Mouse (Mus musculus) stomach, postnatal 0 days (tissue): ENCODE measurements around the gene Ift140. TPM values are rescaled to one million over a fixed set of nuclear protein-coding genes. Genes with fewer than 3 reads are reported as not detected.

Experiments
- ATAC-seq: fragments of 200-750 bp; cut with Nextera tagmentation; 2 replicates; pipeline ENCODE4 v1.8.0; 2017; ENCODE audit not compliant: low FRiP score, low TSS enrichment
- DNase-seq: peaks from one replicate; pipeline ENCODE4 v3.0.0-alpha.2; 2016; ENCODE audit warnings: low spot score
- H3K27ac ChIP-seq: fragments of 300-500 bp; sonication (generic); replicated peaks from 2 replicates; pipeline ENCODE4 v1.5.1; 2014; ENCODE audit warnings: mild to moderate bottlenecking, control low read depth
- H3K27me3 ChIP-seq: fragments of 300-500 bp; sonication (generic); 2 replicates; pipeline ENCODE4 v1.6.1; 2014; ENCODE audit warnings: low read length; ENCODE audit not compliant: control insufficient read depth, insufficient read depth
- H3K36me3 ChIP-seq: fragments of 300-500 bp; sonication (generic); 2 replicates; pipeline ENCODE4 v1.6.1; 2014; ENCODE audit warnings: low read length, mixed read lengths; ENCODE audit not compliant: control insufficient read depth, insufficient read depth
- H3K4me1 ChIP-seq: fragments of 300-500 bp; sonication (generic); replicated peaks from 2 replicates; pipeline ENCODE4 v1.6.1; 2014; ENCODE audit warnings: antibody characterized with exemption; ENCODE audit not compliant: control insufficient read depth, insufficient read depth
- H3K4me2 ChIP-seq: fragments of 300-500 bp; sonication (generic); replicated peaks from 2 replicates; pipeline ENCODE4 v1.6.1; 2014; ENCODE audit warnings: low read depth, mild to moderate bottlenecking, control low read depth, moderate library complexity
- H3K4me3 ChIP-seq: fragments of 300-500 bp; sonication (generic); 2 replicates; pipeline ENCODE4 v1.5.1; 2014; ENCODE audit warnings: low read depth, low read length, control low read depth
- H3K9ac ChIP-seq: fragments of 300-500 bp; sonication (generic); 2 replicates; pipeline ENCODE4 v1.6.1; 2014; ENCODE audit warnings: mild to moderate bottlenecking, low read length, control low read depth, mixed read lengths
- H3K9me3 ChIP-seq: fragments of 300-500 bp; sonication (generic); 2 replicates; pipeline ENCODE4 v1.6.1; 2016; ENCODE audit warnings: low read length; ENCODE audit not compliant: control insufficient read depth
- CTCF ChIP-seq: IDR thresholded peaks from 2 replicates; pipeline ENCODE4 v1.5.1; 2016; ENCODE audit warnings: antibody characterized with exemption, low read depth, mild to moderate bottlenecking, moderate library complexity
- EP300 ChIP-seq: optimal IDR thresholded peaks from 2 replicates; pipeline ENCODE3; 2016; ENCODE audit warnings: antibody characterized with exemption
- WGBS: fragments of 180-500 bp; shearing (Covaris S2); extraction: QIAGEN DNeasy Blood & Tissue Kit; methylation state at CpG from one replicate; pipeline ENCODE4 v1.1.7; 2014; 5-methylcytosine and 5-hydroxymethylcytosine counted together
- polyA plus RNA-seq: library from polyadenylated mRNA; unstranded; fragments of >200 nt; fragmentation: Nextera tagmentation; extraction: Ambion mirVana; gene quantifications from 2 replicates; pipeline ENCODE4 v1.2.1, GENCODE M21; 2015

Ift140 gene
- polyA plus RNA-seq, 1 experiment from 2014 or later: 4.1 TPM

GRCm38 (mm10) chr17:25077771-25078372 is 62.0 kb downstream of the Ift140 start:
- Histone ChIP-seq H3K9me3 (no peaks in the 10 kb centered on the region), H3K36me3 (no peaks in the 10 kb centered on the region; the same call in 1 of the 2 replicates), H3K9ac (0 out of 2 replicates have a peak overlapping the region, but pooled peaks have one; percentile 43), H3K27me3 (no peaks in the 10 kb centered on the region), H3K4me1 (peaks cover 13% of the 10 kb centered on the region), H3K27ac (0 out of 2 replicates have a peak overlapping the region, but pooled peaks have one; percentile 30), H3K4me2 (peak overlapping the region; percentile 51), H3K4me3 (peak overlapping the region; percentile 39)
- no peak for TF ChIP-seq CTCF
- TF ChIP-seq EP300: no peak
- ATAC-seq (no peak), DNase-seq (peak; percentile 40)
- 59% methylated on average over 13 of the region's 13 CpGs for WGBS

DNA sequence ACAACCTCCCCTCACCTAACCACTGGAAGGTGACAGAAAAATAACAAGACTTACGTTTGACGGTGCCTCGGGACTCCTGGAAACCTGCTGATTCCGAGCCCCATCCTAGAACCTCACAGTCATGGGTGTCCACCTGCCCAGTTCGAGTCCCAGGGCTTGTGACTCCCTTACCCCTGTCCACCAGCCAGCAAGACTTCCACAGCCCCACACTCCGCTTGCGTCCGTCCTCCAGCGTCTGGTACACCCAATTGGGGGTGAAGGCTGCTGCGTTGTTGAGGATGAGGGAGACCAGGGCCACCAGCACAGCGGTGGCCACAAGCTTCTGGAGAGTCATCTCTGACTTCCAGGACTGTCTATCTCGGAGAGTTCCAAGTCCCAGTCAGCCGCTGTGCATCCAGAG is 64.3 kb downstream of the Ift140 start:
- Histone ChIP-seq H3K27me3 (no peaks in the 10 kb centered on the region), H3K9ac (peak overlapping the region; percentile 65), H3K4me1 (peaks cover 19% of the 10 kb centered on the region), H3K9me3 (no peaks in the 10 kb centered on the region), H3K27ac (peak overlapping the region; percentile 94), H3K36me3 (no peaks in the 10 kb centered on the region), H3K4me2 (peak overlapping the region; percentile 51), H3K4me3 (peak overlapping the region; percentile 39)
- DNase-seq (no peak), ATAC-seq (no peak)
- WGBS: 80% methylated on average over 13 of the region's 13 CpGs
- TF ChIP-seq EP300 (no peak), CTCF (no peak)

DNA sequence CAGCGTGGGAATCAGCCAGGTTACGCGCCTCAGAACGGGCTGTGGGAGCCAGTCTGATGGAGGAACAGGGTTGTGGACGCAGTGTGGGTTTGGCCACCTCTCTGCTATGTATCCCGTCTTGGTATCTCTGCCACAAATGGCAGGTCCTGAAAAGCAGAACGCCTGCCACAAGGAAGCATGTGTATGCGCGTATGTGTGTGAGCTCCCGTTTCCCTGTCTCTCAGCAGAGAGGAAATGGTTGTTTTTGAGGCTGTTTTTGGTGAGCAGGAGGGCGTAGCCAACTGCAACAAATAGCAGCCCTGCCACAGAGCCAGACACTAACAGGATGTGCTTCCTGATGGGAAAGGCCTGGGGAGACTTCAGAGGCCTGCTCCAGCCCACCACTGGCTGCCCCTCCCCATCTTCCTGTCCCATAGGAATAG is 65.1 kb downstream of the Ift140 start:
- no peak; the same call in 1 of the 2 replicates for ATAC-seq
- 58% methylated on average over 11 of the region's 11 CpGs for WGBS

GRCm38 (mm10) chr17:25082081-25082847 is 66.4 kb downstream of the Ift140 start:
- peaks cover 19% of the 10 kb centered on the region for H3K4me1 ChIP-seq
- 28% methylated on average over 14 of the region's 14 CpGs for WGBS
- peak overlapping the region; percentile 20; the same call in 1 of the 2 replicates for H3K4me2 ChIP-seq
- peak; percentile 62 for DNase-seq
- H3K36me3 ChIP-seq: no peaks in the 10 kb centered on the region
- no peaks in the 10 kb centered on the region for H3K27me3 ChIP-seq
- no peaks in the 10 kb centered on the region for H3K9me3 ChIP-seq
- no peak overlapping the region for H3K4me3 ChIP-seq
- ATAC-seq: peak; percentile 74
- peak; percentile 53 for TF ChIP-seq CTCF
- no peak for TF ChIP-seq EP300
- peak overlapping the region; percentile 94 for H3K27ac ChIP-seq
- H3K9ac ChIP-seq: 0 out of 2 replicates have a peak overlapping the region, but pooled peaks have one; percentile 14

More for the DNA sequence above, 65.1 kb downstream of the Ift140 start:
- TF ChIP-seq EP300 (no peak), CTCF (no peak)
- Histone ChIP-seq H3K9me3 (no peaks in the 10 kb centered on the region), H3K4me2 (peak overlapping the region; percentile 51), H3K27me3 (no peaks in the 10 kb centered on the region), H3K4me3 (peak overlapping the region; percentile 39), H3K36me3 (no peaks in the 10 kb centered on the region), H3K4me1 (peaks cover 19% of the 10 kb centered on the region), H3K27ac (peak overlapping the region; percentile 94), H3K9ac (peak overlapping the region; percentile 65)
- DNase-seq: no peak

DNA sequence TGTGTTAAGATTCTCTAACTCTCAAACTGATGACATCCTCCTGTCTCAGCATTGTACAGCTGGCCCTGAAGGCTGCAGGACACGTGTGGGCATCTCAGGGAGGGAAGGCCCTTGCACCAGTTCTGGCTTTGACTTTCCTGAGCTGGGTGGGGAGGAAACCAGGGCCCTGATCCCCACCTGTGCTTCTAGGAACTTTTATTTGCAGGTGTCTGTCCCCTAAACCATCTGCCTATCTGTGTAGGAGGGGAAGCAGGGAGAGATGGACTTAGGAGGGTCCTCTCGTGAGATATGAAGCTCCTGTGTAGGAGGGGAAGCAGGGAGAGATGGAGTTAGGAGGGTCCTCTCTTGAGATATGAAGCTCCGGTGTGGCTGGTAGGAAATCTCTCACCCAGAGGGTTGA is 67.0 kb downstream of the Ift140 start:
- WGBS: 45% methylated on average over 3 of the region's 3 CpGs
- Histone ChIP-seq H3K4me3 (no peak overlapping the region), H3K9ac (0 out of 2 replicates have a peak overlapping the region, but pooled peaks have one; percentile 14), H3K4me2 (peak overlapping the region; percentile 17; the same call in 1 of the 2 replicates), H3K4me1 (peaks cover 17% of the 10 kb centered on the region), H3K27me3 (no peaks in the 10 kb centered on the region), H3K27ac (peak overlapping the region; percentile 94), H3K36me3 (0 out of 2 replicates have a peak, but pooled peaks cover under 1% of the 10 kb centered on the region), H3K9me3 (no peaks in the 10 kb centered on the region)
- no peak for TF ChIP-seq CTCF
- DNase-seq (no peak), ATAC-seq (no peak)
